Mouse (Mus musculus): ENCODE data around the gene Slit3.

Gene Slit3

DNA sequence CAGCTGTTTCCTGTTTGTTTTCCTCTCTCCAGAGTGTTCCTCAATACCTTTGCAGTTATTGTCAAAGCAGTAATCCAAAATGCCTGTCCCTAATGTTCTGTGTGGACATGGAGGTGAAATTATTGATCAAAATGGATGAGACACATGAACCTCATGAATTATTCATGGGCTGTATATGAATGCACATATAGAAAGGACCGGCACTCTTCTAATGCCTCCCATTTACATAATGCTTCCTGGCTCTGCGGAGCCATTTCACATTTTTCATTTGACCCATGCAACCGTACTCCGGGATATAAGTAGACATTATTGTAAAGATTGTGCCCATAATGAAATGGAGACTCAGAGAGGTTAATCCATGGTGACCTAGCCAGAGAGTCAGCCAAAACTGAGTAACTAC lies 333.8 kb downstream of the Slit3 start:
- no peak for DNase-seq (ENCODE audit: low spot score in 2 of 2)

DNA sequence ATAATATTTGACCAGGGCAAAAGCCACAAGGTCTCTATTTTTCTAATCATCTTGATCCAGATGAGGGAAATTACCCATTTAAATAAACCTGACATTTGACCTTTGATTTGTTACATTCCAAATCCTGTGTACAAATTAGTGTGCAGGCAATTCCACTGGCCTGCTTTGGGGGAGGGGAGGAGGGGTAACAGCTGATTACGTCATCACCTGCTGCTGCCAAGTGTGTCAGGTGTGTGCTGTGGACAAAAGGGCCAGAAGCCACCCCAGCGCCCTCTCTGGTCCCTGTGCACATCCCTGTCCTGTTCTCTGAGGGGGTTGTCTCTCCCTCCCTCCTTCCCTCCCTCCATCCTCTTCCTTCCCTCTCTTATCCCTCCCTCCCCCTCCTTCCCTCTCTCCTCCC lies 337.0 kb downstream of the Slit3 start:
- DNase-seq (ENCODE audit: low spot score in 2 of 2), result no peak

DNA sequence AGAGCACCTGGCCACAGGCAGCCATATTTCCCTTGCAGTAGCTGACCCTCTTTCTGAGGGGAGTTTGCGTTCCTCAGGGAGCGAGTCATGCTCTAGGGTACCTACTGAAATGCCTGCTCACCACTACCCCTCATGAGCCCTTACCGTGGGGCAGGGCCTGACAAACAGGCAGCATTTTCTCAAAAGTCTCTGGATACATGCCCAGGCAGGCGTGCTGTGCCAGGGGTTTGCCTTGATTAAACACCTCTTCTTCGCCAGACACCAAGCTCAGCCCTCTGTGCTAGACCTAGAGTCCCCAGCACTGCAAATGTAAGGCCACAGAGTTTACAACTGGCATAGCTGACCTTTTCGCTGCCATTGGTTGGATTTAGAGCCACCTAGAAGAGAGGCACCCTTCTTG lies 345.7 kb downstream of the Slit3 start:
- DNase-seq (ENCODE audit: low spot score in 2 of 2), result no peak

DNA sequence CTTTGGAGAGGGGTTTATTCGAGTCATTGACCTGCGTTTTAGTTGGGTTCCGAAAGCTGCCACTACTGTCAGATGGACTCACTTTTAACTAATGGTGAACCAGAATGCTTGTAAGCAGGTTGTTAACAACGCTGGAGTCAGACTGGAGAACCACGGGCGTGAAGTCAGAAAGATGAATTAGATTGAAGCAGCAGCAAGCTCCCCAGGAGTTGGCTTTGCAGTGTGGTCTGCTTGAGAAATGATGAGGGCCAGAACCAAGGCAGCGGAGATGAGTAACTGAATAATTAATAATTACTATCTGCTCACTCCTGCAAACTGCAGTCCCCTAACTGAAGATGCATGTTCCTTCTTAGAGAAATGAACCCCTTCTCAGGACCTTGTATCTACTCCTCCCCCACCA lies 347.8 kb downstream of the Slit3 start:
- DNase-seq (ENCODE audit: low spot score in 2 of 2), result no peak

DNA sequence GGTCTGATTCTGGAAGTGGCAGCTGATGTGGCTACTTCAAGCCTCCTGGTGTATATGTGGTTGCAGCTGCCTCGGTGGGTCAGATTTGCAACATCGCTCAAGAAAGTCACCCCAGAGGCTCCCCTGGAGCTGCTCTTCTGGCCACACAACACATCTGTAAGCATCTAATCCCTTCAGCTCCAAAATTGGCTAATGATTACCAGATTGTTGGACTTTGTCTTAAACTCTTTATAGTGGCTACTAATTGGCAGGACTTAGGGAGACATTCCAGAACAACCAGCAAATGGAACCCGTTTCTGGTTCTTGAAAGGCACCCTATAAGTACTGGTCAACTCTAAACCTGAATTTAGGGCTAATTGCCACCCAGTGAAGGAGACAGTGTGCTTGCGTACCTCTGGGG lies 348.9 kb downstream of the Slit3 start:
- no peak for DNase-seq (ENCODE audit: low spot score in 2 of 2)

DNA sequence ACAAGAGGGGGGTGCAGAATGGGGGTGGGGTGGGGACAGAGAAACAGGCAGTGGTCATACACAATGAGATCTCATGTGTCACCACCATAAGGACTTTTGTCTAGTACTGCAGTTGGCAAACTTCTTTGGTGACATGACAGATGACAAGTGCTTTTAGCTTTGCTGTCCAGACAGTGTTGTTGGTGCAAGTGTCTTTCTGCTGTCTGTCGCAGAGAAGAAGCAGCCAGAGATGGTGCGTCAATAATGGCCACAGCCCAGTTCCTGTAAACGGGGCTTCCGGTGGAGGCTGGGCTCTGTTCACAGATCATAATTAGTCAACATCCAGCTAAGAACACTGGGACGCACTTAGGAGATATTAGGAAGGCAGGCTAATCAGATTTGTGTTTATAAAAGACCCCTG lies 349.8 kb downstream of the Slit3 start:
- DNase-seq (ENCODE audit: low spot score in 2 of 2), result no peak

DNA sequence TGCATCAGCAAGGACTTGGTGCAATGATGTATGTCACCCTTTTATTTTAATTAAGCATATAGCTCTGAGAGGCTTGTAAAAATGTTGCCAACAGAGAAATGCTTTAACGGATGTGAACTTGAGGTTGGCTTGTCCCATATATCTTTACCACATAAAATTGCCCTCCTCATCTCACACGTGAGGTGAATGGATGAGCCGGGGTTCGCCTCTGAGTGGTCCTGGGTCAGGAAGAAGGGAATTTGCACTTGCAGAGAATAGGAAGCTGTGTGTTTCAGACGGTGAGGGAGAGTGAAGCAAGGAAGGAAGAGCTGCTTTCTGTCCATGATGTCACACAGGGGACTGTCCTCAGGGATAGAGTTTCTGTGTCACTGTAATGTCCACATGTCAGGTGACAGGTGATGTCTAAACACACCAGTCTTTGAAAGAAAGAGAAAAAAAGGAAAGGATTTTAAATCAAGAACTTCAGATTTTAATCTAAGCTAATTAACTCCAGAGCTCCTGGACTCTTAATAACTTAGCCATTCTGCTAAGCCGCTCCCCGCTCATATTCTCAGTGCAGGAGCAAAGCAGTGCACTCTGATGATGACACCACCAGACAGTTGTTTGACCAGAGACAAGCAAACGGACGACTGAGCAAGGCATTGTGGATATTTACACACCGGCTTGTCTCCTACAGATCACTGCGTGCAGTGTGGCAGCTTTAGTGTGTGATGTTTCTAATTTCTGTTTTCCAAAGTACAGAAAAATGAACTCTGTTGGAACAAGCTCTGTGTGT lies 352.0 kb downstream of the Slit3 start:
- DNase-seq (ENCODE audit: low spot score in 2 of 2), result no peak

DNA sequence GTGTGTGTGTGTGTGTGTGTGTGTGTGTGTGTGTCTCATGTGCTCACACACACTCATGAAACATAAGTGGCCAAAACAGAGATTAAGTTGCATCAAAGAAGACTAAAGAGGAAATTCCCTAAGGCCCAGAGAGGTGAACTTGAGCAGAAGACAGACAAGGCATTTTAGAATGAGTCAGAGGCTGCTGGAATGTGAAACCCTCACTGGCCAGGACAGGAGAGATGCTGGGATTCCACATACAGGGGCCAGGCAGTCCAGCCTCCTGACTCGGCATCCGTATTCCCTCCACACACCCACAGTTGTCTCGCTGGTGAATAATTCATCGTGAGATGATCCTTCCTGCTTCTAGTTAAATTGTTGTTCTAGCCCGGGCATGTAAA lies 352.6 kb downstream of the Slit3 start:
- no peak for DNase-seq (ENCODE audit: low spot score in 2 of 2)

DNA sequence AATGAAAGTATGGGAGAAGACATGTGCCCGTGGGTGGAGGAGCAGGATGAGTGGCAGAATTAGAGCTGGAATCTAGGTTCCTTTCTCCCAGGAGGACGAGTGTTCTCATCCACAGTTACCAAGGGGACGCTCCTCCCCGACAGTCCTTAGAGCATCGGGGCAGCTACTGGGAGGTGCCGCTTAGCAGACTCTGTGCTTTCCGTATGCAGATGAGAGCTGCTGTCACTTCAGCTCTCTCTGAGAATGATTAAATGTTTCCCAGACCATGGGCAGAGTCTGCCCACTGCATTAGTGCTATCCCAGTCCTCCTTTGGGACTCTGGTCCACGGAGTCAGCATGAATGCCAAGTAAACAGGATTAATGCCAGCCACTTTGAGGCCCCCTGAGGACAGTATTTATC lies 359.1 kb downstream of the Slit3 start:
- no peak for DNase-seq (ENCODE audit: low spot score in 2 of 2)

DNA sequence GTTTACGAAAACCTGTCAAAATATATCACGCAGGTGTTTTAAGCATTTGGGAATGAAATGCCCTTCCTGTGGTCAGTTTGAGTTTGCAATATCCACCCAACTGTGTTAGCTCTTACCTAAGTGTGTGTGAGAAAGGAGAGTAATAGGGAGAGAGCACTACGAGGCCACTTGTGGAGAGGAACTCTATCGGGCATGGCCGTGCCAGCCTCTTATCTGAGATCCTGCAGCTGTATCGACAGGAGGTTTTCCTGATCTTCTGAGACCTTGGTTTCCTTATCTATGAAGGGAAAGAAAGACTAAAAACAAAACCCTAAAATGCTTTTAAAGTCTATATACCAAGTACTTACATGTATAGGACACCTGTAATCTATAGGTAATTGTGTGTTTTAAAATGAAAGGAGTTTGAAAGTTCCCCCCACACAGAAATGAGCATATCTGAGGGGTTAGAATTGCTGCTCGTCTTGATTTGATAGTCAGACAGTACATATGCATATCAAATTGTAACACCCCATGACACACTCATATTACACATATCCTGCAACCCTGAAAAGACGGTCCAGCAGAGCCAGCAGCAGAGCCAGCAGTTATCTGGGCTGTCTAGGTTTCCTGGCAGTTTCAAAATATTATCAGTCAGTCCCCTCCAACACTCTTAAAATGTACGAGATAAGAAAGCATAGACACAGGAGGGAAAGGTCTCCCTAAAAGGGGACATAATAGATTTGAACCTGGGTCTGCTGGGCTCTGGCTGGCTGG lies 360.8 kb downstream of the Slit3 start:
- no peak for DNase-seq (ENCODE audit: low spot score in 2 of 2)

DNA sequence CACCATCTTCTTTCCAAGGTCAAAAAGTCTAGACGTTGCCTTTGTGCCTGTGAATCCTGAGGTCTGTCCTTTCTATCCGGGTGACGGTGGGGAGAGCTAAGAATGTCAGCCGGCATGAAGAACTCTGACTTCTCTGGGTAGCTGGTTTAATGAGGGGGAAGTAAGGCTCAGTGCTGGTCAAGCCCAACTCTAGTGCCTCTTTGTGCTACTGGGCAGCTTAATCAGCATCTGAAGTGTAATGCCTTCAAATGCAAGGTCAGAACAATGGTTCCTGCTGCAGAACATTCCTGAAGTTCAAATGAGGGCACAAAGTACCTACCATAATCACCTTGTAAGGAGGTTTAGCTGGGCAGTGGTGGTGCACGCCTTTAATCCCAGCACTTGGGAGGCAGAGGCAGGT lies 366.9 kb downstream of the Slit3 start:
- DNase-seq (ENCODE audit: low spot score in 2 of 2), result no peak

DNA sequence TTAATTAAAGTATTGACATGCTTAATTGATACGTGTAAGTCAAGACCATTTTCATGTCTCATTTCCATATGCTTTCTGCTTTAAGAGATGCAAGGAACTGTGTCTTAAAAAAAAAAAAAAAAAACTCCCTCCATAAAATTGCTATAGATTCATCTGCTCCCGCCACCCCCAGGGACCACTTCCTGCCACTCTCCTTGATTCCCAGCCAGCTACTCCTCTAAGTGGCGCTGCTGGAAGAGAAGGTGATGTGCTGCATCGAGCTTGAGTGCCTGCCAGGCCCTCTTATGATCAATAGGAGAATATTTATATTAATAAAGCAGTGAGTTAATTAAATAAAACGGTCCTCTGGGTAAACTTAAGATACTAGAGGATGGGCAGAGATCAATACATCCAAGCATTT lies 370.7 kb downstream of the Slit3 start:
- no peak for DNase-seq (ENCODE audit: low spot score in 2 of 2)

DNA sequence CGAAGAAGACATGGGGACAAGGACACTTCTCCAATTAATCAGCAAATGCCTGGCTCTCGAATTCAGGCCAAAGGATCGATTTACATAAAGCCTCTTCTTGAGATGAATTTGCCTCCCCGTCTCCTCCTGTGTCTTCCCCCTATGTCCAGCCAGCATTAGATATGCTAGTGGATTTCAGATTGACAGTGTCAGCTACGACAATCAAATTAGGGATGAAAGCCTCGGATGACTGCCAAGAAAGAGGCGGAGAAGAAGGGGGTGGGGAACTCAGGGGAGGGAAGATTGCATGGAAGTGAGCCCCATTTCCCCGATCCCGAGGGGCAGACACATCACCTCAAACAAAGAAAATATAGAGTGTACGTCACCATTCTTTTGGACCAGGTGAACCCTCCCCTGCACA lies 375.9 kb downstream of the Slit3 start:
- no peak for DNase-seq (ENCODE audit: low spot score in 2 of 2)

DNA sequence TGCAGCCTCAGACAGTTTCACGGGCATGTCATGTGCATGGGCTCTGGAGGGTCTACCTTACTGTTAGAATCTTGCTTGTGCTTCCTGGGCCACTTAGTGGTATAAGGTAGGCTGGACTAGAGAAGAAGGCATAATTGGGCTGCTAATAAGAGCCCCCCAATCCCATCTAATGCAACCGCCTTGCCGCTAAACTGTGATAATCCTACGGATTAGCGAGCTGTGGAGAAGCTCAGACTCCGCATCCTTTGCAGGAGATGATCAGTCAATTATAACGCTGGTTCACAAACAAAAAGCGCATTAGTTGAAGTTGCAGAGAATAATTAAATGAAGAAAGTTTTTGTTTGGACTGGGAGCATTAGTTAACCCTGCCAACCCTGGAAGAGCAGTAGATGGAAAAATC lies 376.9 kb downstream of the Slit3 start:
- DNase-seq (ENCODE audit: low spot score in 2 of 2), result no peak

DNA sequence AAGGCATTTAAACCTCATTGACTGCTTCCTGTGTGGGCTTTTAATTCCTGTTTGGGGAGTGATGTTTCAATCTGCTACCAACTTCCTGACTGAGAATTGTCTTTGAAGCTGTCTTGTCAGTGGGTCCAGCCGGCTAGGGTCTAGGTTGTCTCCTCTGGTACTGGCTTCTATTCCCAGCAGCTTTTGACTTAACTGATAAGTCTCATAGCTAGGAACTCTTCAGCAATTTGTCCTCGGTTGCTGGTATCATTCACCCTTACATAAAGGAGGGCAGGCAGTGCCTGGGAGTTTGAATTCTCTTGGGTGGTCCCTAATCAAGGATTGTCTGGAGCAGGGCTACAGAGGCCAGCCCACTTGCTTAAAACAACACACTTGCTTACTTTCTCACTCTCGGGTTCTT lies 381.1 kb downstream of the Slit3 start:
- no peak for DNase-seq (ENCODE audit: low spot score in 2 of 2)

DNA sequence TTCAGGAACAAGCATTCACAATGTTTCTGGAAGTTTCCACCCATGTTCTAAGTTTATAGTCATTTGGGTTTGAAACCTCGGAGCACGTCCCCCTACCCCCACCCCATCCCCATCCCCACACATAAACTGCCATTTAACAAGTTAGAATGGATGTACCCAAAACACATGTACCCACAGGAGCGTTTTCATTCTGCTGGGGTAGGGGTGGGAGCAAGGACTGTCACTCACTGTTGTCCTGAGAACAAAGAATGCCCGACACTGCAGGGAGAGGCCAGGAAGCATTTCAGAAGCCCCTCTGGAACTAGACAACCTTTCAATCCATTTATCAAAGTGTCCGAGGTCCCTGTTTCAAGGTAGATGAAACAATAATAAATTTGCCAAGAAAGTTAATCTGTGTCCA lies 383.0 kb downstream of the Slit3 start:
- no peak for DNase-seq (ENCODE audit: low spot score in 2 of 2)

DNA sequence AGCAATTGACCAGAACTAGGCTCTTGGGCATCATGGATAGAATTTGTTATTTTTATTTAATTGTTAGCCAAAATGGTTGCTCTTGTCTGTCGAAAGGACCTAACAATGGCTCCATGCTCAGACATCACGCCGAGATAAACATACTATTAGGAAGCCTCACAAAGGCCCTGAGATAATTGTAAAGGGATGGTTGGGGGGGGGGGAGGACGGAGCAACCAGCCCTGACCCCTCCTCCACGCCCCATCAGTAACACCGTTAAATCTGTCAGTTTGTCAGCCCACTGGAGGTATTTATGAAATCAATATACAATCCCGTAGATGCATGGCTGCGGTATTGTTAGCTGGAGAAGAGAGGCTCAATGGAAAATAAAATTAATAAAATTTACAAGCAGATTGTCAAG lies 383.9 kb downstream of the Slit3 start:
- DNase-seq (ENCODE audit: low spot score in 2 of 2), result no peak

DNA sequence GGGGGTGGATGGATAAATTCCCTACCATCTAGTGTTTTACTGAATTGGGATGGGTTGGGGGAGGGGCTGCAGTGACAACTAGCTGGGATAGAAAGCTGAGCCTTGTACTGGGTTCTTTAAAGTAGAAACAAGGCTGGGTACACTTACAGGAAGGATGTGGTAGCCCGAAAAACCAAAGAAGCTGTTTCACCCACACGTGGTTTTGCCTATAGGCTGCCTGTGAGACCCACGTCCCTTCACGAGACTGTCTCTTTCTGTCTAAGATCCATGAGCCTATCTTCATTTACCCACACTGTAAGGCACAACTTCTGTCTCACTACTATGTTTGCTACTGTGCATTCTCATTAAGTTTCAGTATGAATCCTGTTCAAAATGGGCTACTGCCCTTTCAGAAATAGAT lies 384.3 kb downstream of the Slit3 start:
- DNase-seq (ENCODE audit: low spot score in 2 of 2), result no peak

DNA sequence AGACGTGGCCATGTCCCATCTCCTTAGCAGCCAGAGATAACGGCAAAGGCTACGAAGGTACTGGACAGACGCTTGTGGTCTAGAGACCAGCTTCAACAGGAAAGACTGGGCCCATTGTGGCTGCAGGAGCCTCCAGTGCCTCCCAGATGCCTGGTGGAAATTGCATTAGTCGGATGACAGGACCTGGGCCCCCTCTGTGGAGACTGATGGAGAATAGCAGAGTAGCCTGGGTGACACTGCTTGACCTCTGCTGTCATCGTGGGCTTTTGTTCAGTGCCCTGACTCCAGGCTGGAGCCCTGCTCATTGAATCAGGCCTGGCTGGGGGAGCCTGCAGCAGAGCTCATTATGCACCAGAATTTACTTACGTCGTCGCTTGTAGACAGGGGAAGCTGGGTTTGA lies 384.8 kb downstream of the Slit3 start:
- DNase-seq (ENCODE audit: low spot score in 2 of 2), result no peak

DNA sequence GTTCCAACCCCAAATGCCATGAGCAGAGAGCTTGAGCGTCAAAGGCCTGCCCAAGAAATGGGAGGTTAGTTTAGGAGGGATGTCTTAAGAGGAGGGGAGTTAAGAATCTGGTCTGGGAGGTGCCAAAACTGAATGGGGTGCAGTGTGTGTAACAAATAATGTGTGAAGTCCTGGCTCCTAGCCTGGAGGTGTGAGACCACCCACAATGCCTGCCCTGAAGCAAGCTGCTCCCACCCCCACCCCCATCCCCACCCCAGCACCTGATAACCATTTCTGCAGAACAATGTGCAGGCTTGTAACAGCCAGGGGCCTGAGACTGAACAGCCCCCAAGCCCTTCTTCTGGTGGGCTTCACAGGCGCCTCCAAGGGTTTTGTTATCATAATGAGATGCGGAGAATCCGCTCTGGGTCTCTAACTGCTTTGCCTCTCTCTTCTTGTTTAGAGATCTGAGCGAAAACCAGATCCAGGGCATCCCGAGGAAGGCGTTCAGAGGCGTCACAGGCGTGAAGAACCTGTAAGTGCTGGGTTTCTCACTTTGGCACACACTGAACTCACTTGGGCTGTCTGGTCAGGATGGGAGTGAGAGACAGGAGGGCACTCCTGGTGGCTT lies 386.9 kb downstream of the Slit3 start:
- DNase-seq (ENCODE audit: low spot score in 2 of 2), result no peak

DNA sequence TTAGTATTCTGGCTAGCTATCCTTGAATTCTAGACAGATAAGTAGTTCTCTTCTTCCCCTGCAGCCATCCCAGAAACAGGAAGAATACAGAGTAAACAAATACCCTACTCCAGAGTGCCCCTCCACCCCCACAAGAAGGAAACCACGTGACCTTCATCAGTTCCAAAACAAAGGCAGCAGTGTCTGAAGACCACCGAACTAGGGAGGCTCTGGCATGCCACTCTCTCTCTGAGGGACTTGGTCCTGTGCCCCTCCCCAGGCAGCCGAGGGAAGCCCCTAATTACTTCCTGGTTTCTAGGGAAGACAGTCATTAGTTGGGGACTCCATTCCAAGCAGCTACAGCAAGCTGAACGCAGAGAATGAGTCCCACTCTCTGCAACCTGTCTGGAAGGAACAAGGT lies 391.7 kb downstream of the Slit3 start:
- DNase-seq (ENCODE audit: low spot score in 2 of 2), result no peak

DNA sequence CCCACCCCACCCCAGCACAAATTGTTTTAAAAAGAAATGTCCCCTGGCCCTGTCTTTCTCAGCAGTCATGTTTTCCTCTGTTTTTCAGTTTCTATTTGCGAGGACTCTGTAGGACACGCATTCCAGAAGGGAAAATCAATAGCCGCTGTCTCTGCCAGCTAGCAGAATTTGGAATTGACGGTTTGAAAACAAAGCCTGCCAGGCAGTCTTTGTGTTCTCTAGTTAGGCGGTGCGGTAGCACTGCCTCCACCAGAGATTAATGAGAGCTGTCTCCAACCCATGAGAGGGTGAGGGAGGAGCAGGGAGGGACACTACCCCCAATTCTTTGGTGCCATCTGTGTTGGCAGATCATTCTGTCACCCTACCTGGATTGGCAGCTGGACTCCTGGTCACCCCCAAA lies 392.3 kb downstream of the Slit3 start:
- DNase-seq (ENCODE audit: low spot score in 2 of 2), result no peak

DNA sequence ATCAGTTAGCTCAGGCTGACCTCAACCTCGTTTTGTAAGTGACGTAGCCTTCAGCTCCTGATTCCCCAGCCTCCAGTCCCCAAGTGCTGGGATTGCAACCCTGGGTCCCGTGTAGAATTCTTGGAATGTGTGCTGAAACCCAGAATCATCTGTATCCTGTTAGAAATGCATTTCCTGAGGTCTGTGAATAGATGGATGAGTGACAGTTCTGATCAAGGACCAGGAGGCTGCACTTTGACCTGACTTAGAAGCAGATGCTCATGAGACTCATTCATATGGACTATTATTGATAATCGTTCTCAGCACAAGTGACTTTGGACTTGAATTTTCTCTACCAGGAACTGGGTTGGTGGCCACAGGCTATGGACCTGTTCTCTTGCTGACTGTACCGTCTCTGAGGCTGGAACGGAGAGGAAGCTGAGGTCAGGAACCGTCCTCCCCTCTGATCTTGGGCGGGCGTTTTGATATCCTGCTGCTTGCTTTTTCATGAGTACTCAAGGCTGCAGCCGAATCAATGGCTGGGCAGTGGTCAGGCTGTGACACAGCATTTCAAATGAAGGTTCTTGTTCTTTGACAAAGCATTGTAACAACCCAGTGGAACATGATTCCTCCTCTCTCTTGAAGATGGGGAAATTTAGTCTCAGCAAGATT lies 401.9 kb downstream of the Slit3 start:
- DNase-seq (ENCODE audit: low spot score in 2 of 2), result no peak

All from frontal cortex, postnatal 25 days (tissue).